Mouse (Mus musculus): ENCODE measurements around the gene Brwd1. TPM values are rescaled to one million over a fixed set of nuclear protein-coding genes. Genes with fewer than 3 reads are reported as not detected.
"Not testable (repeated sequence)": the region's sequence is repeated elsewhere in the genome, so short reads cannot be mapped to it uniquely, and the experiment has no call there.

Brwd1 gene
- total and polyA plus RNA-seq, 3 experiments: 16.8 to 73.5 (median 62.3) TPM

DNA sequence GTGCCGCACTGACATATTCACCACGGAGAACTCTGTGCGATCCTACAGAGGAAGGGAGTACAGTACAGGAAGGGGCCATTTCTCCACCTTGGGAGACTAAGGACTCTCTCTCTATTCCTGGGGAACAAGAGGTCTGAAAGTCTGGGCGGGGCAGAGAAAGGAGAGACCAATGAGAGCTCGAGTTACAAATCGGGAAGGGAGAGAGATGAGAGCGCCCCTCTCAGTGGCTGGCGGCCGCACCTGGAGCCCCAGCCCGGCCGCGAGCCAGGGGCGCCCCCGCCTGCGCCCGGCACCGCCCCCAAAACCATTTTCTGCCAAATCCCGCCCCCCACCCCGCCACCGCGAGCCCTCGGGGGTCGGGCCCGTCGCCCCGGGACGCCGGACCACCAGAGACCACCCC lies 995 bp downstream of the Brwd1 start:
- DNase-seq: peak; percentile 94

DNA sequence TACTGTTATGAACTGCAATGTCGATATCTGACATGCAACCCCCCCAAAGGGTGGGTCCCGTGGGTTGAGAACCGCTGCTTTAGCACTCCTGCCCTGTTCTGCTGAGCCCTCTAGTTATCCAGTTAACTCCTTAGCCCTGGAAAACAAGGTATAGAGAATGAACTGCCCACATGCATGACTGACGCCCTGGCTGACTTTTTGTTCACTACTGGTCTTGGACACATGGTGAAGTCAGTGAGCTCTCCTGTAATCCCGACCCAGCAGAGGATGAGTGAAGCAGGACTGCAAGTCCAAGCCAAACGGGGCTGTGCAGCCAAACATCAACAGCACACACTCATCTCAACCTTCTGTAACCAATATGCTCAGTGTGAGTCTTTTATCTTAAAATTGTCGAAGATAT lies 1.8 kb downstream of the Brwd1 start:
- no peak for DNase-seq

- no peak for DNase-seq
These were observed 14.0 kb downstream of the Brwd1 start for GRCm38 (mm10) chr16:96068364-96068763.

DNA sequence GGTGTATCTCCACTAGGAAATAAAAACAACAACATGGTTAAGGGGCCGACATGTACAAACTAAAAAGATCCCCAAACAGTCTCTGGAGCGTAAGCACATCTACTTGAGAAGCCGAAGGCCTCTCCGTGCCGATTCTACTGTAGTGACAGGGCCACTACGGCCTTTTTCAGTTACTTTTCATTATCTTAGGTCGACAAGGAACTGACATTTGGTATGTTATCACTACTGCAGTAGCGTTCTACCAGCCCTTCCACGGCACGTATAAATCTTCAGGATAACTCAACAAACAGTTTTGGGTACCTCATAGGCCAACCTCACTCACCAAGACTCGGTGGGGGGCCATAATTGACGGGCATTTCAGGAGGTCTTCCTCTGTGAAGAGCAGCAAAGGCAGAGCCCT lies 16.2 kb downstream of the Brwd1 start:
- DNase-seq: no peak

- DNase-seq: no peak
These were observed 17.7 kb downstream of the Brwd1 start for GRCm38 (mm10) chr16:96064649-96065048.

GRCm38 (mm10) chr16:96044096-96044495 lies 38.2 kb downstream of the Brwd1 start:
- DNase-seq: peak; percentile 62

DNA sequence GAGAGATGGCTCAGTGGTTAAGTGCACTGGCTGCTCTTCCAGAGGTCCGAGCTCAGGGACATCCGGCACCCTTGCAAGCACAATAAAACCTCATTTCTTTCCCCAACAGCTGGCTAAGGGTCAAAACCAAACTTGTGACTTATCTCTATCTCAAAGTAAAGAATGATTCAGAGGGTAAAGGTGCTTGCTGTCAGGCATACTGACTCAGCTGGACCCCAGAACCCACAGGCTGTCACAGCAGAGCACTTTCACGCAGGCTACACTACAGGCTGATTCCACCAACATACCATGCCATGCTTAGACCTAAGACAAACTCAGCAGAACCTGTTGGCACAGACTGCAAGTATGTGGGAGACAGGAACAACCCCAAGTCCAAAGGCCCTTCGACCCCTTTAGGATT lies 41.6 kb downstream of the Brwd1 start:
- peak; percentile 51 for DNase-seq

GRCm38 (mm10) chr16:96039538-96039937 lies 42.8 kb downstream of the Brwd1 start:
- DNase-seq: no peak

- DNase-seq: peak; percentile 32
These were observed 47.9 kb downstream of the Brwd1 start for GRCm38 (mm10) chr16:96034473-96034872.

DNA sequence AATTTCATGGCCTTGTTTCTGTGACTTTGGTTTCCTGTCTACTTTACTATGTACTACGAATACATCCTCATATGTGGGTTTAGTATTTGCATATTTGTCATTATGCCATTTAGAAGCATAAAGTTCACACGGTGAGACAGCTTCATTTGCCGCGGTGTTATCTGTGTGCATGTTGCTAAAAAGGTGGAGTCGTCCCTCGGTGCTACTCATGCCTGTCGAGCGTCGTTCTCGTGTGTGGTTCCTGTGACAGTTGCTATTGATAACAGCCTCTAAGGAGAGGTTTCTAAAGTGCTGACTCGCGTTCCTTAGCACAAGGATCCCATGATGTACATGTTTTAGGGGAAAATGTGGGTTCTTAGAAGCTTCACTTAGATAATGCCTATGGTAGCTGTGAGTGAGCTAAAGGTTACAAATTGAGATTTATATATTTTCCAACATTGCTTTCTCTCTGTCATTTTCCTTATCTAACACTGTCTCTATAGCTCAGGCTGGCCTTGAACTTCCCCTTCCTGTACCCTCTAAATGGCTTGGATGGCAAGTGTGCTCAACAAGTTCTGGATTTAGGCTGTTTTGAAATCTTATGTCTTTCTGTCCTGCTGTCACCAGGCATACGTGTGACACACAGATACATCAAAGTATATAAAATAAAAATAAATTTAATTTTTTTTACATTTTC lies 49.8 kb downstream of the Brwd1 start:
- no peak for DNase-seq

GRCm38 (mm10) chr16:96030476-96031102 lies 51.7 kb downstream of the Brwd1 start:
- peak; percentile 41 for DNase-seq

DNA sequence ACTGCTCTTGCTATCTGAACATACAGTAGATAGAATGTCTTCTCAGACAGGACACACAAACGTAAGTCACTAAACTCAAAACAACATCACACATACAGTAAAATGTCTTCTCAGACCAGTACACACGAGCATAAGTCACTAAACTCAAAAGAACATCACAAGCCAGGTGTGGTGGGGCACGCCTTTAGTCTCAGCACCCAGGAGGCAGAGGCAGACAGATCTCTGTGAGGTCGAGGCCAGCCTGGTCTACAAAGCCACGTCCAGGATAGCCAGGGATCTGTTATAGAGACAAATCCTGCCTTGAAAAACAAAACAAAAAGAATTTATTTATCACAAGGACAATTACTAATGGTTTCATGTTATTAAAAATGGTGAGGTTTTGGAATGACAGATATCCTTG lies 56.1 kb downstream of the Brwd1 start:
- no peak for DNase-seq

GRCm38 (mm10) chr16:96025244-96025643 lies 57.1 kb downstream of the Brwd1 start:
- no peak for DNase-seq

DNA sequence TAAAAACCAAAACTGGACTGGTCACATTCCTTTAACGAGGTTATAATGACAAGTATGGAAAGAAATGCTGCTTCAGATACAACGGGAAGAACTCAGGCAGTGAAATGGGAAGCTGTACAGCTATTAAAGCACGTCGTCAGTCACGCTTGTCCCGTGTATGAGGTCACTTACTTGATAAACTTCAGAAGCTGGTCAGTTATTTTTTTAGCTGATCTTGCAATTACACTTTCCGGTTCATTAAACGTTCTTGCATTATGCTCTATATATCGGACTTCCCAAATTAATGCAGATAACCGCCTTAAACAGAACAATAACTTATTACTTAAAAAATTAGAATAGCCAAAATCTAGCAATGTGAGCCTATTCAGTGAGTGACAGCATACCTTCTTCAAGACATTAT lies 61.3 kb downstream of the Brwd1 start:
- DNase-seq: no peak

DNA sequence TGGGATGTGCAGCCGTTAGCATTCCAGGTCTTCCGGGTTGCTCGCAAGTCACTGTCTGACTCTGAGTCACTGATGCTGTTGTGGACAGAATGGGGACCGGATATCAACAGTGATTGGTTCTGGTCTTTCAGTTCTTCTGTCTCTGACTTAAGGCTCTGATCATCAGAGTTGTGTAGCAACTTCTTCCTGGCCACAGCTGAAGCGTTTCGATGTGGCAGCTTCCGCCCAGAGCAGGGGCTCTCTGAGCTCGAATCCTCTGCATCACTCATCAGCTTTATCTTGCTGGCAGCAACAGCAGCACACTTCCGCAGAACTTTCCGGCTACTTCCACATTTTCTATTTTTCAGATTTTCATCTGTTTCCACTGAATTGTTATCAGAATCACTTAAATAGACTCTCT lies 73.2 kb downstream of the Brwd1 start:
- not testable (repeated sequence) for DNase-seq

- not testable (repeated sequence) for DNase-seq
These were observed 78.0 kb downstream of the Brwd1 start for GRCm38 (mm10) chr16:96004278-96004677.

- no peak for DNase-seq
These were observed 83.0 kb downstream of the Brwd1 start for GRCm38 (mm10) chr16:95999291-95999690.

DNA sequence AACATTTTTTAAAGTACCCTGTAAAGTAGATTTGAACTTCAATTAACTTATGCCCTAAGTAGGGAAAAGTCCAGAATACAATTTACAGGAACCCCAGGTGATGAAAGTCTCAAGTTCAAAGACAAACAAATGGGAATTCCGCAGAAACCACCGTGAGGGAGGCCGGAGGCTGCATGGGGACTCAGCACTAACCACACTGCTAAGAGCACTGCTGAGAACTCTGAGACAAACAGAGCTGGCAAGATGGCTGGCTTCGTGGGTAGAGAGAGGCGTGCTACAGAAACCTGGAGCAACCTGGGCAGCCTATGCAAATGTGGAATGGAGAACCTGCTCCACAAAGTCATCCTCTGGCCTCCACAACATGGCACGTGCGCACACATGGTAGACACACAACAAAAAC lies 86.2 kb downstream of the Brwd1 start:
- DNase-seq: no peak

DNA sequence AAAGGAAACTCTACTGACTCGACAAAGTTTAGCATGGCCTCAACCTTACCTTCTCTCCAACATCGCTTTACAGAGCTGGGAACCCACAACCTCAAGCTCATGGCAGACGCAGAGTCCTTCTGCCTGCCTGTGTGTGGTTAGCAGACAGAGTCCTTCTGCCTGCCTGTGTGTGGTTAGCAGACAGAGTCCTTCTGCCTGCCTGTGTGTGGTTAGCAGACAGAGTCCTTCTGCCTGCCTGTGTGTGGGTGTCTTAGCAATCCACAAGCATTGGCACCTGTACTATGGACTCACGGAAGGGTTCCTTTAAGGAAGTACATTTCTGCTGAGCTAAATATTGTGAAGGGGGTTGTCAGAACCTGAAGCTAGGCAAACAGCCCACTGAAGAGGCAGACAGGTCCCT lies 87.8 kb downstream of the Brwd1 start:
- not testable (repeated sequence) for DNase-seq

DNA sequence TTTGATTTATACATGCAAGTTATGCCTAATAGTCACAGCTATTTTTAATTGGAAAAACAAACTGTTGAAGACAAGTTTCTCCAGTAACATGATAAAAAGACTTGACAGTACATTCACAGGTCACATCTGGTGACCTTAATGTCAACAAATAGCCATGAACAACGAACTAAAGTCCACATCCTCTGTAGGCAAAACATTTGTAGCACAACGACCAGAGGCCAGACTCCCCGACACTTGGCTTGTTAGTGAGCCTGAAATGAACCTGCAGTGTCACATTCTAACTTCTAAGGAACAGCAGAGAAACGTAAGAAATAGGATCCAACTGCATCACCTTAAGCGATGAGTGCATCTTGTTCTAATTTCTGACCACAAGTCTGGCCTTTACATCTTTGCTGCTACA lies 89.7 kb downstream of the Brwd1 start:
- no peak for DNase-seq

GRCm38 (mm10) chr16:95991122-95991900 lies 91.0 kb downstream of the Brwd1 start:
- peak; percentile 14 for DNase-seq

DNA sequence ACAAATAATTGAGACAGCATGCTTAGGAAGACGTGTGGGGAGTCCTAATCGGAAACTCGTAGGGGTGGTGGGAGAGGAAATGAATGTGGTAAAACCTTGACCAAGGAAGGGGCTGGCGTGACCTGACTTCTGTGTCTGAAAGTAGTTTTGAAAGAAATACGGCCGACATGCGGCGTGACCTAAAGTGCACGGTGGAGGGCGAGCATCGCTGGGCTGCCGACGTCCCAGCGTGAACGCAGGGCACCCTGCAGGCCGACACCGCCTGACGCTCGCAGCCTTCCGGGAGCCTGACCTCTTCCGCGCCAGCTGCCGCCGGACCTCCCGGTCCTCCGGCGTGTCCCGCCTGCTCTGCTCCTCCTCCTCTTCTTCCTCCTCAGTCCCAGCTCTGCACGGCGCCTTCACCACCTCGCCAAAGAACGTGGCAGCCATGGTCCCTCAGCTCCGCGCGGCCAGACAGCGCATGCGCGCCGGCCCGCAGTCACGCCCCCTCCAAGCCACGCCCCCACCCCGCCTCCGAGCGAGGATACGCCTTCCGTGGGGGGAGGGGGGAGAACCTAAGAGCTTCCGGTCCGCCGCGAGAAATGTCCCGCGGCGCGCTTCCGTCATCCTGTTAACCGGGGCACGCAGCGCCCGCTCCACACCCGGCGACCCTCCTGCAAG lies 91.7 kb downstream of the Brwd1 start, which contains the start of gene Psmg1:
TSS of gene Psmg1 (minus strand) at position 499 of the 660 bp plus-strand sequence.
- peak; percentile 97 for DNase-seq

DNA sequence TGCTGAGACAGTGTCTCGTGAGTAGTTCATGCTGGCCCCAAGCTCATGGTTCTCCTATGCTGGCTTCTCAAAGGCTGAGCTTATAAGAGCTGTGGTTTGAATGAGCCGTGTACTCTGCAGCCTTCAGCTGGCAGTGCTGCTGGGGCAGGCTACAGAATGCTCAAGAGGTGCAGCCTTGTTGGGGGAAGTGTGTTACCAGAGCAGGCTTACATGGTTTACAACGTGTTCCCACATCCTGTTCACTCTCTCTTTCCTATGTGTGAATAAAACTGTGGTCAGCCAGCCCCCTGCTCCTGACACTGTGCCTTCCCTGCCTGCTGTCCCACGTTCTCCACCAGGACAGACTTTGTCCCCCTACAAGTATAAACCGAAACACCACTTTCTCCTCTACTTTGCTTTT lies 97.4 kb downstream of the Brwd1 start:
- no peak for DNase-seq

Data from adrenal gland, adult 2 months (tissue).